Mouse (Mus musculus) heart, postnatal 0 days (tissue): ENCODE measurements at regions not wholly inside any gene's neighbourhood (a gene's known extent, or its start where the extent isn't known, plus 50 kb on each side); places are given as distances from the start of the nearest gene placed in this dataset.

ENCODE experiments used
- CTCF ChIP-seq: IDR thresholded peaks from 2 replicates; pipeline ENCODE4 v1.5.1; 2016; ENCODE audit warnings: antibody characterized with exemption, control low read depth, low read depth
- EP300 ChIP-seq: IDR thresholded peaks from 2 replicates; pipeline ENCODE4 v1.6.1; 2016; ENCODE audit warnings: antibody characterized with exemption, low read depth

DNA sequence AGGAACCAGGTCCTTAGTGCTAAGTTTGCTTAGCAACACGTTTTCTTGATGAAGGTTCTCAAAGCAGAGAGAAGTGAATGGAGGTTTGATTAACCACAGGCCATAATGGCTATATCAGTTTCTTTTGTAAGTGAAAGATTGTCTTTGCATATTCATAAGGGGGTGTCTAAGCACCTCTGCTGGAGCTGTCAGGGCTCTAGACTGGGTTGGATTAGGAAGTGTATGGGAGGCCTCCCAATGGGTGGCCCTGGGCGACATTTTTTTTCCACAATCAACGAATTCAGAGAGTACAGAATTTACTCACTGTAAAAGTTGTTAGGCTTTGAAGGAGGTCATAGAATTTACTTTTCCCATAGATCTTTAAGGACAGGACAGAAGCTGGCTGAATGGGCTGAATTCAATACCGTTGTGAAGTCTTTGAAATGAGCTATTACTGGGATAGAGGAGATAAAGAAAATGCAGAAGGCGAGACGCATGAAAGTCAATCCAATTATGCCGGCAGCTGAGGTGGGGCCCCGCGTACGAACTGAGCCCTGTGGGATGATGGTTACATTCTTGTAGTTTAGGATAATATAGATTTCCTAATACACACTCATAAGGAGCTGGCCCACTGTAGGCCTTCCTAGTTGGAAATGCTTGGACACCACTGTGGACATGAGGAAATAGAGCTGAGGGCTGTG, 268.4 kb upstream of the Ubash3b start:
- no peak for TF ChIP-seq CTCF
- TF ChIP-seq EP300, result no peak
